Mouse (Mus musculus) ES-E14 (cell line): ENCODE results near the gene Dohh. TPM values are rescaled to one million over a fixed set of nuclear protein-coding genes. Genes with fewer than 3 reads are reported as not detected.

Experiments
- DNase-seq: peaks from one replicate; pipeline ENCODE4 v3.0.0-alpha.2; 2013; ENCODE audit warnings: low read depth, low spot score
- H3K27ac ChIP-seq: 2 replicates; pipeline ENCODE4 v1.5.1; 2012; ENCODE audit warnings: low read depth, mild to moderate bottlenecking, low read length, moderate library complexity, mixed read lengths; ENCODE audit not compliant: poor library complexity, insufficient read depth, severe bottlenecking
- H3K36me3 ChIP-seq: 2 replicates; pipeline ENCODE4 v1.6.1; 2012; ENCODE audit warnings: mild to moderate bottlenecking, low read length, moderate library complexity, mixed read lengths; ENCODE audit not compliant: control insufficient read depth, poor library complexity, insufficient read depth, severe bottlenecking
- H3K4me1 ChIP-seq, 2 experiments: fragments of 150-350 bp in 1 of 2; sonication (generic) in 1 of 2; 2 replicates each; pipeline ENCODE4 v1.6.1; 2012; ENCODE audit warnings: low read length in 2 of 2, mild to moderate bottlenecking in 1 of 2, mixed read lengths in 1 of 2; ENCODE audit not compliant: control insufficient read depth in 2 of 2, insufficient read depth in 2 of 2, poor library complexity in 1 of 2
- H3K4me3 ChIP-seq, 2 experiments: fragments of 150-350 bp in 1 of 2; sonication (generic) in 1 of 2; 2 replicates each; pipeline ENCODE4 v1.5.1; 2012; ENCODE audit warnings: low read length in 2 of 2, low read depth in 1 of 2, mild to moderate bottlenecking in 1 of 2, mixed read lengths in 1 of 2; ENCODE audit not compliant: insufficient read depth in 1 of 2, poor library complexity in 1 of 2, severe bottlenecking in 1 of 2
- H3K9ac ChIP-seq: 2 replicates; pipeline ENCODE4 v1.6.1; 2012; ENCODE audit warnings: low read depth, mild to moderate bottlenecking, low read length, mixed read lengths; ENCODE audit not compliant: poor library complexity, insufficient read depth, severe bottlenecking
- H3K9me3 ChIP-seq: fragments of 150-350 bp; sonication (generic); 2 replicates; pipeline ENCODE4 v1.6.1; 2012; ENCODE audit warnings: low read depth, mild to moderate bottlenecking, low read length; ENCODE audit not compliant: control insufficient read depth, insufficient read depth
- CHD2 ChIP-seq: IDR thresholded peaks from 2 replicates; pipeline ENCODE4 v1.6.1; 2014; ENCODE audit warnings: mild to moderate bottlenecking, low read depth, low read length, inconsistent platforms
- HCFC1 ChIP-seq: IDR thresholded peaks from 2 replicates; pipeline ENCODE4 v1.6.1; 2012; ENCODE audit warnings: low read length, inconsistent platforms, borderline replicate concordance; ENCODE audit not compliant: insufficient read depth
- MAFK ChIP-seq: IDR thresholded peaks from 2 replicates; pipeline ENCODE4 v1.6.1; 2014; ENCODE audit warnings: mild to moderate bottlenecking, low read depth, low read length, inconsistent platforms; ENCODE audit not compliant: insufficient read depth
- ZC3H11A ChIP-seq: IDR thresholded peaks from 2 replicates; pipeline ENCODE4 v1.6.1; 2012; ENCODE audit warnings: low read depth, mild to moderate bottlenecking, inconsistent platforms, low read length, borderline replicate concordance
- ZNF384 ChIP-seq: IDR thresholded peaks from 2 replicates; pipeline ENCODE4 v1.6.1; 2012; ENCODE audit warnings: low read depth, low read length, inconsistent platforms
- in situ Hi-C, 2 experiments: fragments of 600-800 bp; cut with MboI; formaldehyde crosslinking; loops; one replicate each; pipeline ENCODE4 v1.15.1; 2025; ENCODE audit warnings: low sequenced_read_pairs in 2 of 2, inconsistent platforms in 1 of 2; ENCODE audit not compliant: unreplicated experiment in 2 of 2
- total RNA-seq: library from RNA; depleted of rRNA; stranded (reverse); fragments of 300-350 nt; gene quantifications from 2 replicates; pipeline ENCODE4 v1.2.3, GENCODE M21; 2012

Dohh gene
- total RNA-seq, 1 experiment = 168 TPM

DNA sequence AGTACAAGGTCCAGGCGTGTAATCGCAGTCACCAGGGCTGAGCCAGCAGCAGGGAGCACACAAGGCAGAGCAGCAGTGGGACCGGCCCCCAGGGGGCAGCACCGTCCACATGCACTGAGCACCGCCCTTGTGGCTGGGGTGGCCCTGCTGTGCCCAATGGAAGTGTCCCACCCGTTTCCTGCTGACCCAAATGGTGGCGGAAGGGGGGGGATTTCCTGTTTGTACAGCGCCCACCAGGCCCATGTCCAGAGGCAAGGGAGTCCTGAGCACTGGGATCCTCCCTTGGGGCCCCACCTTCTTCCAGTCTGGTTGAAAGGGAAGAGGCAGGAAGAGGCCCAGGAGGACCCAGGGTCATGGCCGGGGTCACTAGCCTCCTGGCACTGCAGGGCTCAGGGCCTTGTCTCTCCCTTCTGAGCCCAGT is 24.7 kb downstream of the Dohh start:
- peak overlapping the region; percentile 38 for H3K27ac ChIP-seq
- in situ Hi-C loops = no loop called here
- H3K9ac ChIP-seq = no peak overlapping the region
- peak overlapping the region; percentile 19 to 37; a peak in 3 of 4 replicates for H3K4me3 ChIP-seq
- DNase-seq = no peak
- H3K36me3 ChIP-seq = peaks cover 12% of the 10 kb centered on the region; the same call in 1 of the 2 replicates
- no peaks in the 10 kb centered on the region for H3K9me3 ChIP-seq
- peaks cover under 1 to 72% of the 10 kb centered on the region in 2 experiments; a peak in 3 of 4 replicates for H3K4me1 ChIP-seq
- no peak for TF ChIP-seq HCFC1
- no peak for TF ChIP-seq ZC3H11A
- no peak for TF ChIP-seq ZNF384
- TF ChIP-seq CHD2 = no peak
- TF ChIP-seq MAFK = no peak

DNA sequence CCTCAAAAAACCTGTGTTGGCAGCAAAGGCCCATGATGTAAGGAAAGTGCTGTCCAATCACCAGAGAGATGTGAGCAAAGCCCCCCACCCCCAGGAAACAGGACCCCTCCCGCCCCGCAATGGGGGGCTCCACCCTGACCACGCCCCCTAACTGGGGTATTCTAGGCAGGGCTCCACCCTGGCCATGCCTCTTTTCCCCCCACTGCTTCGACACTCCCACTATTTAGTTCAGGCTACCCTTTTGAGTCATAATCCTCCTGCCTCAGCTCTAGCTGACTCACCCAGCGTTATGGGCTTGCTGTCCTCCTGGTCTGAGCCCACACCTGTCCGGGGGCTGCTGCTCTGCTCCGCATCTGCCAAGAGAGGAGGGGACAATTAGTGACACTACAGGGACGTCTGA is 25.1 kb downstream of the Dohh start:
- in situ Hi-C loops = no loop called here
- TF ChIP-seq ZNF384 (no peak), MAFK (no peak), CHD2 (no peak), HCFC1 (no peak), ZC3H11A (no peak)
- H3K27ac ChIP-seq = peak overlapping the region; percentile 38; the same call in 1 of the 2 replicates
- H3K36me3 ChIP-seq = peaks cover 11% of the 10 kb centered on the region; the same call in 1 of the 2 replicates
- peak overlapping the region; percentile 19; the same call in 1 of the 2 replicates for H3K9ac ChIP-seq
- DNase-seq = no peak
- H3K4me1 ChIP-seq = peaks cover 2 to 72% of the 10 kb centered on the region in 2 experiments
- peak overlapping the region; percentile 37 to 50; a peak in 3 of 4 replicates for H3K4me3 ChIP-seq
- no peaks in the 10 kb centered on the region for H3K9me3 ChIP-seq

DNA sequence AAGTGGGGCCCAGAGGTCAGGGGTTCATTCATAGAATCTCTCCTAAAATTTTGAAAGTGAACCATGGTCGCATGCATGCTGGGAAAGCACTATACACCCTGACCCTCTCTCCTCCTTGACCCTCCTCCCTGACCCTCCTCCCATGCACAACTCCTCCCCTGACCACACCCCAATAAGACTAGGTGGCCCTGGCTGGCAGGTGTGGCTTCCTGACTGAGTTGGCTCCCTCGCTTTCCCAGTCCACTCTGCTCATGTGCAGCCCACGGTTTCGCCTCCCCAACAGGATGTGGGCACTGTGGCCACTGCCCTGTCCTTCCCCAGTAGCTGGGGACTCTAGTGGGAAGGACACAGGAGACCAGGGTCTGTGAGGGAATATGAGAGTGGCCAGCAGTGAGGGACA is 26.1 kb downstream of the Dohh start:
- in situ Hi-C loops = no loop called here
- no peak overlapping the region for H3K27ac ChIP-seq
- H3K9ac ChIP-seq = no peak overlapping the region; the same call in 1 of the 2 replicates
- peaks cover 4 to 71% of the 10 kb centered on the region in 2 experiments for H3K4me1 ChIP-seq
- peaks cover 5% of the 10 kb centered on the region; the same call in 1 of the 2 replicates for H3K36me3 ChIP-seq
- no peak for TF ChIP-seq HCFC1
- no peak for TF ChIP-seq ZNF384
- no peak for TF ChIP-seq CHD2
- TF ChIP-seq ZC3H11A = no peak
- TF ChIP-seq MAFK = no peak
- peak overlapping the region; percentile 37 to 50; a peak in 2 of 4 replicates for H3K4me3 ChIP-seq
- H3K9me3 ChIP-seq = no peaks in the 10 kb centered on the region
- no peak for DNase-seq

DNA sequence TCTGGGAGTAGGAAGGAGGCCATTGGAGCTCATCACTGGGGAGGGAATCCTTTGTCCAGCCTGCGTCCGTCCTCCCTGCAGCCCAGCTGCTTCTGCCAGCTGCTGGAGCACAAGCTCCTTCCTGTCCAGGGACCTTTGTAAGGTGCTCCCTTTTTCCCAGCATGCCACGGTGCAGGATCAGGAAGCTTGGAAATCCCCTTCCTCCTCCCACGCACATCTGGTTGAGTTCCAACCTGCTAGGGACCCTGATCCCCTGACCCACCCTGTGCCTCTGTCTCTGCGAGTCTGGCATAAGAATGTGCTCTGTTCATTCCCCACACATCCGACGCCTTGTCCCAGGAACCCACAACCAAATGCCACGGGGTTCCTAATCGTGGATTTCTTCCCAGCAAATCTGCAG is 26.8 kb downstream of the Dohh start:
- Histone ChIP-seq H3K36me3 (peaks cover 5% of the 10 kb centered on the region; the same call in 1 of the 2 replicates), H3K9ac (no peak overlapping the region), H3K4me1 (peaks cover 4 to 77% of the 10 kb centered on the region in 2 experiments), H3K9me3 (no peaks in the 10 kb centered on the region), H3K4me3 (no peak overlapping the region), H3K27ac (no peak overlapping the region)
- TF ChIP-seq CHD2 = no peak
- no peak for TF ChIP-seq ZNF384
- no peak for TF ChIP-seq ZC3H11A
- no peak for TF ChIP-seq HCFC1
- TF ChIP-seq MAFK = no peak
- in situ Hi-C loops = no loop called here
- no peak for DNase-seq
